Mouse (Mus musculus): ENCODE results near the gene Prr11. TPM values are rescaled to one million over a fixed set of nuclear protein-coding genes. Genes with fewer than 3 reads are reported as not detected.

Gene Prr11
- 9.2 and 20.5 TPM in 2 replicates for polyA plus RNA-seq (2014; fragmentation: Nextera tagmentation; extraction: Ambion mirVana)

GRCm38 (mm10) chr11:87108409-87108754 lies at the start of gene Prr11:
Gene Prr11 (minus strand): TSS chr11:87108708.
- peak within 1 kb of the TSS; percentile 60 for H3K4me2 ChIP-seq (replicated peaks; ENCODE audit: low read depth, low read length)
- peak within 1 kb of the TSS; percentile 99 for H3K27ac ChIP-seq (ENCODE audit: low read depth, low read length)
- 0% methylated on average over 14 of the region's 14 CpGs for WGBS
- H3K9me3 ChIP-seq (ENCODE audit: control insufficient read depth, low read length) = no peaks in the 10 kb centered on the region
- ATAC-seq (ENCODE audit: low FRiP score, low TSS enrichment) = no peak
- H3K36me3 ChIP-seq (ENCODE audit: control insufficient read depth, insufficient read depth, low read length) = peaks cover 39% of the 10 kb centered on the region
- H3K9ac ChIP-seq (ENCODE audit: low read depth, low read length) = peak within 1 kb of the TSS; percentile 94
- H3K27me3 ChIP-seq (ENCODE audit: control insufficient read depth, insufficient read depth, low read length) = no peaks in the 10 kb centered on the region
- H3K4me3 ChIP-seq (ENCODE audit: low read length) = peak within 1 kb of the TSS; percentile 87
- peaks cover 11% of the 10 kb centered on the region; the same call in 1 of the 2 replicates for H3K4me1 ChIP-seq (ENCODE audit: control insufficient read depth, insufficient read depth, low read length)

GRCm38 (mm10) chr11:87158012-87158411 lies 49.5 kb upstream of the Prr11 start:
- no peak overlapping the region for H3K4me2 ChIP-seq (replicated peaks; ENCODE audit: low read depth, low read length)
- no peaks in the 10 kb centered on the region for H3K9me3 ChIP-seq (ENCODE audit: control insufficient read depth, low read length)
- WGBS = 94% methylated on average over 2 of the region's 2 CpGs
- peaks cover 12% of the 10 kb centered on the region; the same call in 1 of the 2 replicates for H3K36me3 ChIP-seq (ENCODE audit: control insufficient read depth, insufficient read depth, low read length)
- no peaks in the 10 kb centered on the region for H3K4me1 ChIP-seq (ENCODE audit: control insufficient read depth, insufficient read depth, low read length)
- no peak overlapping the region for H3K27ac ChIP-seq (ENCODE audit: low read depth, low read length)
- no peak overlapping the region for H3K4me3 ChIP-seq (ENCODE audit: low read length)
- H3K27me3 ChIP-seq (ENCODE audit: control insufficient read depth, insufficient read depth, low read length) = no peaks in the 10 kb centered on the region
- no peak overlapping the region for H3K9ac ChIP-seq (ENCODE audit: low read depth, low read length)
- ATAC-seq (ENCODE audit: low FRiP score, low TSS enrichment) = no peak

- H3K4me3 ChIP-seq (ENCODE audit: low read length) = no peak overlapping the region
- H3K9me3 ChIP-seq (ENCODE audit: control insufficient read depth, low read length) = no peaks in the 10 kb centered on the region
- H3K27me3 ChIP-seq (ENCODE audit: control insufficient read depth, insufficient read depth, low read length) = no peaks in the 10 kb centered on the region
- ATAC-seq (ENCODE audit: low FRiP score, low TSS enrichment) = no peak
- peaks cover 7% of the 10 kb centered on the region for H3K36me3 ChIP-seq (ENCODE audit: control insufficient read depth, insufficient read depth, low read length)
- H3K27ac ChIP-seq (ENCODE audit: low read depth, low read length) = no peak overlapping the region
- H3K4me1 ChIP-seq (ENCODE audit: control insufficient read depth, insufficient read depth, low read length) = no peaks in the 10 kb centered on the region
- H3K4me2 ChIP-seq (replicated peaks; ENCODE audit: low read depth, low read length) = no peak overlapping the region
- H3K9ac ChIP-seq (ENCODE audit: low read depth, low read length) = no peak overlapping the region
- WGBS = 86% methylated on average over 4 of the region's 4 CpGs
These were observed 27.7 kb upstream of the Prr11 start for GRCm38 (mm10) chr11:87136233-87136632.

- Histone ChIP-seq H3K27me3 (ENCODE audit: control insufficient read depth, insufficient read depth, low read length) (no peaks in the 10 kb centered on the region), H3K9ac (ENCODE audit: low read depth, low read length) (peak within 1 kb of the TSS; percentile 62), H3K36me3 (ENCODE audit: control insufficient read depth, insufficient read depth, low read length) (peaks cover 35% of the 10 kb centered on the region), H3K4me3 (ENCODE audit: low read length) (peak within 1 kb of the TSS; percentile 76), H3K4me2 (replicated peaks; ENCODE audit: low read depth, low read length) (peak within 1 kb of the TSS; percentile 51), H3K9me3 (ENCODE audit: control insufficient read depth, low read length) (no peaks in the 10 kb centered on the region), H3K4me1 (ENCODE audit: control insufficient read depth, insufficient read depth, low read length) (no peaks in the 10 kb centered on the region; the same call in none of the 2 replicates), H3K27ac (ENCODE audit: low read depth, low read length) (peak within 1 kb of the TSS; percentile 86)
- peak; percentile 95 for ATAC-seq (ENCODE audit: low FRiP score, low TSS enrichment)
- WGBS = under 1% methylated on average over 91 of the region's 105 CpGs
These were observed 18.6 kb upstream of the Prr11 start, which contains the start of gene Trim37 for GRCm38 (mm10) chr11:87126824-87127816. Gene Trim37 (plus strand): TSS chr11:87127077.

- H3K36me3 ChIP-seq (ENCODE audit: control insufficient read depth, insufficient read depth, low read length) = peaks cover 40% of the 10 kb centered on the region
- H3K4me2 ChIP-seq (replicated peaks; ENCODE audit: low read depth, low read length) = peak overlapping the region; percentile 51
- H3K9me3 ChIP-seq (ENCODE audit: control insufficient read depth, low read length) = no peaks in the 10 kb centered on the region
- WGBS = 2% methylated on average over 12 of the region's 12 CpGs
- no peak for ATAC-seq (ENCODE audit: low FRiP score, low TSS enrichment)
- H3K4me1 ChIP-seq (ENCODE audit: control insufficient read depth, insufficient read depth, low read length) = no peaks in the 10 kb centered on the region; the same call in none of the 2 replicates
- peak overlapping the region; percentile 76 for H3K4me3 ChIP-seq (ENCODE audit: low read length)
- no peaks in the 10 kb centered on the region for H3K27me3 ChIP-seq (ENCODE audit: control insufficient read depth, insufficient read depth, low read length)
- peak overlapping the region; percentile 62; the same call in 1 of the 2 replicates for H3K9ac ChIP-seq (ENCODE audit: low read depth, low read length)
- peak overlapping the region; percentile 86 for H3K27ac ChIP-seq (ENCODE audit: low read depth, low read length)
These were observed 17.8 kb upstream of the Prr11 start for GRCm38 (mm10) chr11:87126281-87126823.

GRCm38 (mm10) chr11:87125562-87125961 lies 17.1 kb upstream of the Prr11 start:
- Histone ChIP-seq H3K9me3 (ENCODE audit: control insufficient read depth, low read length) (no peaks in the 10 kb centered on the region), H3K27ac (ENCODE audit: low read depth, low read length) (no peak overlapping the region), H3K4me3 (ENCODE audit: low read length) (no peak overlapping the region; the same call in 1 of the 2 replicates), H3K36me3 (ENCODE audit: control insufficient read depth, insufficient read depth, low read length) (peaks cover 42% of the 10 kb centered on the region), H3K27me3 (ENCODE audit: control insufficient read depth, insufficient read depth, low read length) (no peaks in the 10 kb centered on the region), H3K4me2 (replicated peaks; ENCODE audit: low read depth, low read length) (peak overlapping the region; percentile 51), H3K9ac (ENCODE audit: low read depth, low read length) (peak overlapping the region; percentile 62; the same call in 1 of the 2 replicates), H3K4me1 (ENCODE audit: control insufficient read depth, insufficient read depth, low read length) (no peaks in the 10 kb centered on the region; the same call in none of the 2 replicates)
- WGBS = 51% methylated on average over 4 of the region's 4 CpGs
- ATAC-seq (ENCODE audit: low FRiP score, low TSS enrichment) = no peak

- 90% methylated on average over 8 of the region's 8 CpGs for WGBS
- peaks cover 66% of the 10 kb centered on the region for H3K36me3 ChIP-seq (ENCODE audit: control insufficient read depth, insufficient read depth, low read length)
These were observed 13.4 kb upstream of the Prr11 start for GRCm38 (mm10) chr11:87121864-87122263.

GRCm38 (mm10) chr11:87110172-87110909 lies 1.8 kb upstream of the Prr11 start:
- Histone ChIP-seq H3K4me3 (ENCODE audit: low read length) (peak overlapping the region; percentile 87), H3K4me2 (replicated peaks; ENCODE audit: low read depth, low read length) (peak overlapping the region; percentile 60), H3K4me1 (ENCODE audit: control insufficient read depth, insufficient read depth, low read length) (peaks cover 11% of the 10 kb centered on the region; the same call in 1 of the 2 replicates), H3K9me3 (ENCODE audit: control insufficient read depth, low read length) (no peaks in the 10 kb centered on the region), H3K9ac (ENCODE audit: low read depth, low read length) (peak overlapping the region; percentile 94), H3K27me3 (ENCODE audit: control insufficient read depth, insufficient read depth, low read length) (no peaks in the 10 kb centered on the region), H3K36me3 (ENCODE audit: control insufficient read depth, insufficient read depth, low read length) (peaks cover 39% of the 10 kb centered on the region), H3K27ac (ENCODE audit: low read depth, low read length) (peak overlapping the region; percentile 99)
- 6% methylated on average over 9 of the region's 9 CpGs for WGBS
- no peak for ATAC-seq (ENCODE audit: low FRiP score, low TSS enrichment)

More at GRCm38 (mm10) chr11:87121864-87122263, 13.4 kb upstream of the Prr11 start:
- Histone ChIP-seq H3K27me3 (ENCODE audit: control insufficient read depth, insufficient read depth, low read length) (no peaks in the 10 kb centered on the region), H3K27ac (ENCODE audit: low read depth, low read length) (no peak overlapping the region), H3K9me3 (ENCODE audit: control insufficient read depth, low read length) (no peaks in the 10 kb centered on the region), H3K4me2 (replicated peaks; ENCODE audit: low read depth, low read length) (no peak overlapping the region), H3K4me1 (ENCODE audit: control insufficient read depth, insufficient read depth, low read length) (no peaks in the 10 kb centered on the region; the same call in none of the 2 replicates), H3K9ac (ENCODE audit: low read depth, low read length) (no peak overlapping the region), H3K4me3 (ENCODE audit: low read length) (no peak overlapping the region)
- ATAC-seq (ENCODE audit: low FRiP score, low TSS enrichment) = no peak

Measured in kidney, embryonic 14.5 days (tissue).